Mouse (Mus musculus) layer of hippocampus, postnatal 25 days (tissue): ENCODE results near the gene Ubl7. TPM values are rescaled to one million over a fixed set of nuclear protein-coding genes. Genes with fewer than 3 reads are reported as not detected.

Experiments used
- DNase-seq, 2 experiments: peaks; one replicate each; pipeline ENCODE4 v3.0.0; 2022; ENCODE audit warnings: mixed read lengths in 2 of 2, low spot score in 1 of 2; ENCODE audit errors: extremely low spot score in 1 of 2
- total RNA-seq, 2 experiments: library from RNA; stranded (reverse); gene quantifications; 2 replicates each; pipeline ENCODE4 v1.2.3; 2021

The Ubl7 gene
- total RNA-seq, 2 experiments from 2014 or later, result 100 to 101 TPM

- no peak for DNase-seq
Observed at GRCm38 (mm10) chr9:57945771-57946616, 35.2 kb downstream of the Ubl7 start.

DNA sequence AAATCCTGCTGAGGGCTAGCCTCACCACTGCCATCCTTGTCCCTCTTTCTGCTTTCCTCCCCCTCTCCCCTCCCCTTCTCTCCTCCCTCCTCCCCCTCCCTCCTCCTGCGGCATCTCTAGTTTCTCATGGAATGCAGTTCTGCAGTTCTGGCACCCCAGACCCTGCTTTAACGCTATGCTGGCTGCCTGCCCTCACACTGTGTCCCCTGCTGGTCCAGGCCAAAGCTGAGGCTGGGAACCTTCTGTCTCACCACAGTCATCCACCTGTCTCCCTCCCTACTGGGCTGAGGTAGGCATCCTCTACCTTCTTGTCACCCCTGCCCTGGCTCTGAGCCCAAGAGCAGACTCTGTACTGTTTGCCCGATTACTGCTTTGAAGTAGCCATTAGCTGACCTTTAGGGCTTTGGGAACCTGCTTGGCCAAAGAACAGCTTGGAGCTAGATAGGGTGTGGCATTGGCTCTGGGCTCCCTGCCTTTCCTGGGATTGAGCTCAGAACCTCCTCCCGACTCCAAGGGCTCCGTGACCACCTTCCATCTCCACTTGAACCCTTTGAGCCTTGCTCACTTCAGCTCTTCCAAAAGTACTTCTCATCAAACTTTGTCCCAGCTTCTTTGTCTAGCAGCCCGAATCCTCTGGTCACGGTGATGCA is 36.7 kb downstream of the Ubl7 start:
- DNase-seq, result no peak

DNA sequence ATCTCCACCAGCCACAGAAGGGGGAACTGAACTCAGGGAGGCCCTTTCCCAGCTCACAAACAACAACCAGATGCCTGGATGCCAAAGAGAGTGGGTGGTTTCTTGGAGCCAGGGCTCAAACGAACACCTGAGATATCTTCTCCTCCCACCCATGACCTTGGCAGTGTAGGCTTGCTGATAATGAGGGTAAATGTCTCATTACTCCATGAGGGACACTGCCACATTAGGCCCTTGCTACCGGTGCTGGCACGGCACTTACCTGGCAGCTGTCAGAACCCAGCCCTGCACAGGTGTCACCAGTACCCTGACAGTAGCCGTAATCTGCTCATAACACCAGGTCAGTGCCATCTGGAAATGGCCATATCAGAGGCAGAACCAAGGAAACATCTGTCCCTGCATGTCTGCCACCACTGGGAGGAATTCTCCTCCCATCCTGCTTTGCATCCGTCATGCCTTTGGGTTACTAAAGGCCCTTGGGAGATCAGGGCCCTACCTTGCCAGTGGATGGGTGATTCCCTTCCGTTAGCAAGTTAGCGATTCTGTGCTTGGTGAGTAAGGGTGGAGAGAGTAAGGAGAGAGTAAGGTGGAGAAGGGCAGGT is 37.7 kb downstream of the Ubl7 start:
- DNase-seq, result no peak

GRCm38 (mm10) chr9:57949102-57949704 is 38.4 kb downstream of the Ubl7 start:
- no peak for DNase-seq

DNA sequence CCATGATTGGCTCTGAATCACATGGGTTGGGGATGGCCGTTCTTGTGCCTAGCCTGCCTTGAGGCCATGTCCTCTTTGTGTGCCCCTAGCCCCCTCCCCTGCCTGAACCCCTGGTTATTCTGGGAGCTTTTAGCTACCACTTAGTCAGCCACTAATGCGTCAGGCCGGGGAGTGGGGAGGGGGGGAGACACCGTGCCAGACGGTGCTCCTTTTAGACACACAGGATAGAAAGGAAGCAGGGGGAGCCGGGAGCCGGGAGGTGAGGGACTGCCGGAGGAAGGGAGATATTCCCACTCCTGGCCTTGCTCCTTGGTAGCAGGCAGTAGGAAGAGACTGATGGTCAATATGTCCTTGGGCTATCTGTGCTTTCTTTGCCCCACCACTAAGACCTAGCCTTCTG is 39.1 kb downstream of the Ubl7 start:
- DNase-seq, result no peak

DNA sequence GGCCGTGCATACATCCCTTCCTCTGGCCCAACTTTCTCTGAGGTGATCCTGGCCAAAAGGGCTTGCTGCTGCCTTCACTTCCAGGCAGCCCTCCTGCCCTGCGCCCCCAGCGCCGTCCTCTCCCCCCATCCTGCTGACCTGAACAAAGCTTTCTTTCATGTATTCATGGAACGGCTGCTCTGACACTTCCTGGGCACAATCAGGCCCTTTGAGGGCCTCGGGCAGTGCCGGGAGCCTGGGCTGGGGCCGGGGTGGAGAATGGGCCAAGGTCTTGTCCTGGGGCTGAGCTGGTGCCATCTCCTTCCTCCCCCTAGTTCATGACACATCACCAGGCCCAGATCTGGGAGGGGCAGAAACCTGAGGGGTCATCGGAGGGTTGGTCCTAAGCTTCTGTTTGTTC is 39.7 kb downstream of the Ubl7 start:
- DNase-seq, result no peak

GRCm38 (mm10) chr9:57951993-57952392 is 41.2 kb downstream of the Ubl7 start:
- DNase-seq, result no peak

DNA sequence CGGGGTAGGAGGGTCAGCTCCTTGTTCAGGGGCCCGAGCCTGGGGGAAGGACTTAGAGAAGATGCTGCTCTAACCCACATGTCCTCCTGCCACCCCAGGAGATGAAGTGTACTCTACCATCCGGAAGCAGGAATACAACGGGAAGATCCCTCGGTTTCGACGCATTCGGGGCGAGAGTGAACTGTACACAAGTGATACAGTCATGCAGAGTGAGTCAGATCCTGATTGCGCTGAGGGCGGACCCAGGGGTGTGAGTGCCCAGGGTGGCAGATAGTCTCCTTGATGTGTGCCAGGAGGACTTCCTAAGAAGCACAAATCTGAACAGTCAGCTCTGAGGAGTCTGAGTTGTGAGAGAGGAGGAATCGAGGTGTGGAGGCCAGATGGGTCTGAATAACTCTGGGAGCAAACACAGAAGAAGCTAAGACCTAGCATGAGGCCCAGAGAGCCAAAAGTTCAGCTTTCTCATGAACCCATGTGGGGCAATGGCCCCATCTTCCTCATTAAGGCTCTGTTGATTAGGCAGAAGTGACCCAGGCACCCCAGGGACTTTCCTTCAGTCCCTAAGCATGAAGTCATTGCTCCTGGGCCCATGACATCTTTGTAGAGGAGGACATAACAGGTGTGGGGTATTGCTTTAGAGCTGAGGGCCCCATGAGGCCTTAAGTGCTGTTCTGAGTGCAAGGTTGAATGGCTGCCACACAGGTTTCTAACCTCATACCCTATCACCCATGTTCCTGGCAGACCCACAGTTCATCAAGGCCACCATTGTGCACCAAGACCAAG is 44.4 kb downstream of the Ubl7 start:
- no peak for DNase-seq

DNA sequence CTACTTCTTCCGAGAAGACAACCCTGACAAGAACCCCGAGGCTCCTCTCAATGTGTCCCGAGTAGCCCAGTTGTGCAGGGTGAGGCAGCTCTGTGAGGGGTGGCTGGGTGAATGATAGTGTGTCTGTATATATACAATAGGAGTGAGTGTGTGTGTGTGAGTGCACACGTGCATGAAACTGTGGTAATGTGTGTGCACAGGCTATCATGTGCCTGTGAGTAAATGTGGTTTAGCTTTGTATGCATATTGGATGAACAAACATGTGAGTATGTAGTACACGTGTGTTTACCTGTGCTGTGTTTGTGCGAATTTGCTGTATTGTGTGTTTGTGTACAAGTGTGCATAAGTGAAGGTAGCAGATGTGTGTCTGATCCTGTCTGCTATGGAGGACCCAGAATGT is 45.0 kb downstream of the Ubl7 start:
- no peak for DNase-seq

DNA sequence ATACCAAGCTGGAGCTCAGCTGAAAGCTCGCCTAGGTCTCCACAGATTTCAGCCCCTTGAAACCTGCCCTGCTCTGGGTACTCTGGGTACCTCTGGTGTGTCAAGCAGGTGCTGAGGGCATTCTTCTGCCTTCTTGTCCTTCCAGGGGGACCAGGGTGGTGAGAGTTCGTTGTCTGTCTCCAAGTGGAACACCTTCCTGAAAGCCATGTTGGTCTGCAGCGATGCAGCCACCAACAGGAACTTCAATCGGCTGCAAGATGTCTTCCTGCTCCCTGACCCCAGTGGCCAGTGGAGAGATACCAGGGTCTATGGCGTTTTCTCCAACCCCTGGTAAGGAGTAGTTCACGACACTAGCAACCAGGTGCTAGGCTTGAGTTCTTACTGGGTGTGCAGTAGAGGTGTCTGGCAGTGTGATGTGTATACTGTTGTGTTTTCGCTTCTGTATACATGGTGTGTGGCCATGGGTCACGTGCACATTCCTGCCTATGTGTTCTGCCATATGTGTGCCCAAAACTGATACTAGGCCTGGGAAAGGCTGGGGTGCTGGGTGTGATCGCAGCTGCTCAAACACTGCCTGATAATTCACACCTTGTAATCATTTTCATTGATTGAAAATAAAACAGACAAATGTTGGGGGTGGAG is 45.5 kb downstream of the Ubl7 start:
- no peak for DNase-seq

DNA sequence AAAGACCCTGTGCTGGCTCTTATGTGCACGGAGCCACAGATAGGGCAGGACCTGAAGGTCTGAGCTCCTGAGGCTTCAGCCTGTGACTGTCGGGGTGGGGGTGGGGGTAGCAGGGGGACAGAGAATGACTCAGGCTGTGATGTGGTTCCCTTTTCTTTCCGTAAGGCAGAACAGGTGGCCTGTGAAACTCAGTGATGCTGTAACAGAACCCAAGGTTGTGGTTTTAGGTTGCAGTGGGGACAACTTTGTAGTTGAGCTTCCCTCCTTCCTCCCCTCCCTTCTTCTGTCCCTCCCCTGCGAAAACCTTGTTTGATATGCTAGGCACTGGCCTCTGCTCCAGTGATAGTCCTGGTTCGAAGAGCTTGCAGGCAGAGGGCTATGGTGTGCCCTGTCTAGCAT is 46.1 kb downstream of the Ubl7 start:
- no peak for DNase-seq

GRCm38 (mm10) chr9:57958615-57959014 is 47.8 kb downstream of the Ubl7 start:
- DNase-seq, result no peak

- no peak for DNase-seq
Observed at GRCm38 (mm10) chr9:57959399-57959798, 48.6 kb downstream of the Ubl7 start.

GRCm38 (mm10) chr9:57959886-57960866 is 49.4 kb downstream of the Ubl7 start:
- no peak for DNase-seq

- DNase-seq, result no peak
Observed at GRCm38 (mm10) chr9:57961226-57961625, 50.4 kb downstream of the Ubl7 start.

GRCm38 (mm10) chr9:57961863-57962778 is 51.3 kb downstream of the Ubl7 start:
- DNase-seq, result no peak

DNA sequence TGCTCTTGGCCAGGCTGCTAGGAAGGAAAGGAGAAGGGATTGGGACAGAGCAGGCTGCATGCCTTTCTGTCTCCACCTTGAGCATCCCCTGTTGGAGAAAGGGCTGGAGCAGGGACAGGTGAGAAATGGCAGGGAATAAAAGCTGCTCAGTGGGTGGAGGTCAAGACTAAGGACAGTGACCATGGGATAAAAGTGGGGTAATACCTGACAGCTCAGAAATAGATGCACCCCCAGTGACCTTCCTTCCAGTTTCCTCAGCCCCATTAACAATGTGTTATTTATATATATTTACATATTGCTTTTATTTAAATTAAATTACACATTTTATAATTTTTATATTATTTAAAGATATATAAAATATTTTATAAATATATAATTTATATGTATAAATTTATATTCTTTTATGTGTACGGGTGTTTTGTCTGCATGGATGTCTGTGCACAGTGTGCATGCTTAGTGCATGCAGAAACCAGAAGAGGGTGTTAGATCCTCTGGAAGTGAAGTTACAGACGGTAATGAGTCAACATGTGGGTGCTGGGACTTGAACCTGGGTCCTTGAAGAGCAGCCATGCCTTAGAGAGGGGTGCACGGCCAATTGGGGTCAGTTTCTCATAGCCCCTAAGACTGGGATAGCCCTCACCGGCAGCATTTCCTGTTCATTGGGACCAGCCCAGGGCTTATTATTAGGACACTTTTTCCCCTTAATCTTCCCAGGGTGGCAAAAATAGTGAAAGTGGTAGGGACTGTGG is 52.6 kb downstream of the Ubl7 start:
- no peak for DNase-seq
